Mouse (Mus musculus) heart, postnatal 0 days (tissue): ENCODE results near the gene Mipol1.

ENCODE experiments used
- CTCF ChIP-seq: IDR thresholded peaks from 2 replicates; pipeline ENCODE4 v1.5.1; 2016; ENCODE audit warnings: antibody characterized with exemption, control low read depth, low read depth
- EP300 ChIP-seq: IDR thresholded peaks from 2 replicates; pipeline ENCODE4 v1.6.1; 2016; ENCODE audit warnings: antibody characterized with exemption, low read depth

DNA sequence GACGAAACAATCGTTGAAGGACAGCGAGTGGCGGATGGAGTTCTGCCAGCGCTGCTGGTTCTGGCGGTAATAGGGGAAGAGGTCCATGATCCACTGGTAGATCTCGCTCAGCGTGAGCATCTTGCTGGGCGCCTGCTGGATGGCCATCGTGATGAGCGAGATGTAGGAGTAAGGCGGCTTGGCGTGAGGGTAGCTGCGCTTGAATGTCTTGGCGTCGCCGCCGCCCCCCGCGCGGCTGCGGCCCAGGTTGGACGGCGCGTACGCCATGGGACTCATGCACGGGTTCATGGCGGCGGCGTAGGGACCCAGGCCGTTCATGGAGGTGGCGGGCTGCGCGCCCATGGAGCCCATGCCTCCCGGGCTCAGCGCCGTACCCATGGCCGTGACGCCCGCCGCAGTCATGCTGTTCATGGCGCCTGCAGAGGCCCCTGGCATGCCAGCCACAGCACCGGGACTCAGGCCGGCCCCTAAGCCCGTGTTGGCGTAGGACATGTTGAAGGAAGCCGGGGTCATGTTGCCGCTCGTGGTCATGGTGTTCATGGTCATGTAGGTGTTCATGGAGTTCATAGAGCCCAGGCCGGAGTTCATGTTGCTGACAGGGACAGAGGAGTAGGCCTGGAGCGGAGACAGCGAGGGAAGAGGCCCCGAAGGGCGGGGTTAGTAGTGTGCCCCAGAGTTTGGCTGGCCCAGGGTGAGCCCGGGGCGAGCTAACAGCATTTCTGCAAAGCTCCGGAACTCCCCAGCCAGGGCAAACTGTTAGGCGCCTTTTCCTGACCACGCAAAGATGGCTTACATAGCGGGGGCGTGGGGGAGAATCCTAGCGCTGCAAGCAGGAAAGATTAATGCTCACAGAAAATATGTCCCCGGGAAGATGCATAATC is 312.8 kb downstream of the Mipol1 start:
- no peak for TF ChIP-seq CTCF
- TF ChIP-seq EP300, result no peak
